Mouse (Mus musculus) bone marrow, adult 2 months (tissue): Measurements from ENCODE around the gene Ly6g6f. TPM values are rescaled to one million over a fixed set of nuclear protein-coding genes. Genes with fewer than 3 reads are reported as not detected.
A peak's percentile ranks its signal among the peaks of the same experiment; 100 is the strongest.
"Not testable (repeated sequence)": the region's sequence is repeated elsewhere in the genome, so short reads cannot be mapped to it uniquely, and the experiment has no call there.

Source experiments
- H3K27ac ChIP-seq: fragments of 200-500 bp; 2 replicates; pipeline ENCODE4 v1.5.1; 2012; ENCODE audit warnings: low read depth, mild to moderate bottlenecking, control low read depth, inconsistent platforms, low read length; ENCODE audit not compliant: control insufficient read depth, poor library complexity, insufficient read depth
- H3K4me1 ChIP-seq: fragments of 200-500 bp; 2 replicates; pipeline ENCODE4 v1.6.1; 2011; ENCODE audit warnings: low read length; ENCODE audit not compliant: control insufficient read depth, insufficient read depth
- H3K4me3 ChIP-seq: fragments of 200-500 bp; replicated peaks from 2 replicates; pipeline ENCODE3; 2011; ENCODE audit warnings: mild to moderate bottlenecking, low read depth, low read length, control low read depth; ENCODE audit not compliant: control insufficient read depth
- CTCF ChIP-seq: fragments of 200-500 bp; IDR thresholded peaks from 2 replicates; pipeline ENCODE4 v1.5.1; 2011; ENCODE audit warnings: low read length, control low read depth; ENCODE audit not compliant: control insufficient read depth, insufficient read depth
- POLR2A ChIP-seq: fragments of 200-500 bp; IDR thresholded peaks from 2 replicates; pipeline ENCODE4 v1.6.1; 2011; ENCODE audit warnings: low read depth, mild to moderate bottlenecking, control low read depth, low read length, borderline replicate concordance; ENCODE audit not compliant: control insufficient read depth
- WGBS: fragments of 180-500 bp; shearing (Covaris S2); methylation state at CpG from one replicate; pipeline ENCODE4 v1.1.7; 2018; 5-methylcytosine and 5-hydroxymethylcytosine counted together
- polyA plus RNA-seq: library from polyadenylated mRNA; stranded (reverse); fragments of >200 nt; gene quantifications from 2 replicates; pipeline ENCODE4 v1.2.4, GENCODE M21; 2011; ENCODE audit warnings: low replicate concordance; ENCODE audit not compliant: missing spikeins, insufficient read depth, insufficient read length

The Ly6g6f gene
- polyA plus RNA-seq, 1 experiment, result 53.1 TPM

DNA sequence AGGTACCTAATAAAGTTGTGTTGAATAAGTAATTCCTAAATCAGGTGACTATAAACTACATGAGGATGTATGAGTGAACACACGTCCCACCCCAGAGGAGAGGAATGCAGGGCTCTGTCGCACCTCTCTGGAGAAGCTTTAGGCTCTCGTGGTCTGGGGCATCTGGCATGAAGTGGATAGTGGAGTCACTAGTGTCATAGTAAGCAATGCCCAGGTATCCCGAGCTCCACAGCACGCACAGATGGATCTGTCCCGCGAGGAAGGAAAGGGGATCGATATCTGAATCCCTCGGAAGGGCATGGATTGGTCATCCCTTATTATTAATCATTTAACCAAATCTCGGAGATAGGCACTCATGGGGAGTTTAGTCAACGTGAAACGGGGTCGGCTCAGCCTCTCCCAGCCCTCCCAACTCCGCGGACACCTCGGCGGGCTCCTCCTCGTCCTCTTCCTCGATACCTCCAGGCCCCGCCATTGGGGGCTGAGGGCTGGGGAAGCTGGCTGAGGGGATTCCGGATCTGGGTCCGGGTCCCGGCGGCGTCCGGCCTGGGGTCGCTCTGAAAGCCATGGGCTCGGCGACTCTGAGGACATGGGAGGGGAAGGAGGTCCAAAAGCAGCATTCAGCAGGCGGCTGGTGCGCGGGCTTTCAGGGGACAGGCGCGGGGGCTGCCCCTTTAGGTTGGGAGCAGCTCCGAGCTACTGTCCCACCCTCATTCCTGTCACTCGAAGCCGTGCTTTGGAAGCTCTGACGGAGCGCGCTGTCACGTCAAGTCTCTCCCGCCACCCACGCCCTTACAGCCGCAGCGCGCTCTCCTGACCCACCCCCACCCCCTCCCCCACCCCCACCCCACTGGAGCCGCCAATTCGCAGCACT lies 39.4 kb downstream of the Ly6g6f start:
- Histone ChIP-seq H3K4me1 (peaks cover 3% of the 10 kb centered on the region; the same call in 1 of the 2 replicates), H3K27ac (peak overlapping the region; percentile 85), H3K4me3 (peak overlapping the region; percentile 65)
- no peak for TF ChIP-seq CTCF
- peak; percentile 65; the same call in 1 of the 2 replicates for TF ChIP-seq POLR2A
- 2% methylated on average over 48 of the region's 48 CpGs for WGBS

DNA sequence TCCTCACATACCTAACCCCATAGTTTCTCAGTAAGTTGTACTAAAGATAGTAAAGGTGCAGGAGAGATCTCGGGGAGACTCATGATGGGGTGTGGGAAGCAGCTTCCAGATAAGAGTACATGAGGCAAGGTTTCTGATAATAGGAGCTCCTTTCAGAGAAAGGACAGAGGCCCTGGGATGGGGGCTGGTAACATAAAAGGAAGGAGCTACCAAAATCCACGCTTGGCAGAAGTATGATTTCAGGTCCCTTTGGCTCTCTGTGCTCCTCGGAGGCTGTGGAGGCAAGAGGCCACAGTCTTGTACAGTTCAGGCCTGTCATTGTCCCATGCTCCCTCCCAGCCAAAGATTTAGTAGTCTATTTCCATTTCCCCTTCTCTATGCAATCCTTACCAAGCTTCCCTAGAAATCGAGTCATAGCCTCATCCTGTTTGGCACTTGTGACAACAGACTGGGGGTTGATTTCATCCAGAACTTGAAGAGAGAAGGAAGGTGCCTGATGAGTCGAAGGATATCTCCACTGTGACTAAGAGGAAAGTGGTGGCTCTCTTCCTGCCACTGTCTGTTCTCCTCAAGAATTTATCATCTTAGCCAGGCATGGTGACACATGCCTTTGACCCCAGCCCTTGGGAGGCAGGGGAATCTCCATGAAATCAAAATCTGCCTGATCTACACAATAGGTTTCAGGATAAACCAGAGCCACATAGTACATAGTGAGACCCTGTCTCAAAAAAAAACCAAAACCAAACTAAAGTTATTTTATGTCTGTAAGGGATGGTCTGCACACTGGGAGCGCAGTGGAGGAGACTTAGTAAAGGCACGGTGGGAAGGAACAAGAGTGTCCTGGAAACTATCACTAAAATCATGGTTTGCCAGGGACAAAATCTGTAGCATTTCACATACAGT lies 40.3 kb downstream of the Ly6g6f start:
- Histone ChIP-seq H3K4me1 (peaks cover 3% of the 10 kb centered on the region; the same call in 1 of the 2 replicates), H3K27ac (no peak overlapping the region), H3K4me3 (peak overlapping the region; percentile 65)
- TF ChIP-seq POLR2A (no peak), CTCF (no peak)
- 46% methylated on average over 7 of the region's 7 CpGs for whole genome bisulfite sequencing

DNA sequence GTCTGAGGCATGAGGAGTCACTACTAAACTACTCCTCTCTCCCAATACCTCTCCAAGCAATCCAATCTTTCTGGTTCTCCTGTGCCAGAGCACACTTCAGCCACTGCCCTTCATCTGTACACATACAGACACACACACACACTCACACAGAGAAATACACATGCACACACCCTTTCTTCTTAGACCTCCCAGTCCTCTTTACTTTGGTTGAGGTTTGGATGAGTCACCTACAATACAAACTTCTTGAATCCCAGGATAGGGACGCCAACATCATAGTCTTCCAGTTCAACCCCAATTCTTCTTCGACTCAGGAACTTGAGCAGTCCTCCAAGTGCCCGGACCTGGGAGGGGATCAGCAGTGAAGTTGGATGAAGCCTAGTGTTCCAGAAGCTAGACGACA lies 41.6 kb downstream of the Ly6g6f start:
- no peak overlapping the region for H3K27ac ChIP-seq
- WGBS, result 86% methylated on average over 4 of the region's 4 CpGs
- no peak for TF ChIP-seq POLR2A
- TF ChIP-seq CTCF, result no peak
- peaks cover 3% of the 10 kb centered on the region; the same call in 1 of the 2 replicates for H3K4me1 ChIP-seq
- H3K4me3 ChIP-seq, result no peak overlapping the region

DNA sequence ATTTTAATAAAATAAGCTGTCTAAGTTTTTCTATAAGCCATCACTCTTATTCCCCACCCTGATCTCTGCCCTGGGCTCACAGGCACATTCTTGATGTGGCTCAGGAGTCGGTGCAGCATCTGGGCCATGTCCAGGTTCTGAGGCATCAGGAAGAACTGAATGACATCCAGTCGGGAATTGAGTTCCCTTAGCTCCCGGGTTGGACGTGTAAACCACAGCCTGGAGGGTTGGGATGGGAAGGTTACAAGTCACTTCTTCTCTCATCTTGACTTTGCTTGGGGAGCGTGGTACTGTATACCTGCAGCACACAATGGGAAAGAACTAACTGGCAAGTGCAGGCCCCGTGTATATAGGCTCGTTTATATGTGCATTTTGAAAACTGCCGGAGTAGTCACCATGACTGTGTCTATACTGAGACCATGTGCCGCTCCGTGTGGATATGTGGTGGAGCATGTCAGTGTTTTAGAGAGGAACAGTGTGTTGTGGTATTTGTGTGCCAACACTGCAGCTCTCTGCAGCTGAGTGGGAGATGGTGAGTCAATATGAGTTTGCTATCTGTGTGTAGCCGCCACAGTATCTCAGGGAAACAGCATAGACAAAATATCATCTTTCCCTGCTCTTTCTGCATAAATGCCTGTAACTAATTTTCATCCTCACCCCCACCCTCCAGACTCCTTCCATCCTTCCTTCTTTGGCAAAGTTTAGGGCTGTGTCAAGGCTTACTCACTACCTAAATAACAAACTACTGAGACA lies 46.1 kb downstream of the Ly6g6f start:
- TF ChIP-seq CTCF (no peak), POLR2A (no peak)
- H3K4me1 ChIP-seq, result no peaks in the 10 kb centered on the region

DNA sequence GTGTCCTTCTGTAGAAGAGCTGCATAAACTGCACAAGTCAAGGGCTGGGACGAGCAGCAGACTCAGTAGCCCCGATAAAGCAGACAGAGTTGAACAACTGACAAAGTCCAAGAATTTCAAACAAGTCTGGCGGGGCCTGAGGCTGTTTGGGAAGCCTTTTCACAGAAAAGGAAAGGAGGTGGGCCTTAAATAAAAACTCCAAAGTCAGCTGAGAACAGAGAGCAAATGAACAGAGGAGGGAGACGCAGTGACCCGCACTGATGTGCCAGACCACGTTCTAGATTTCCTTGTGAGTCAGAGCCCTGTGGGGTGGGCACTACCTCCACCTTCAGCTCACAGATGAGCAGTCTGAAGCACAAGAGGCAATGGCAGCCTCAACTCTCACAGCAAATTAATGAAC lies 50.5 kb downstream of the Ly6g6f start:
- peaks cover 5% of the 10 kb centered on the region for H3K4me1 ChIP-seq
- WGBS, result 60% methylated on average over 6 of the region's 6 CpGs
- no peak overlapping the region for H3K4me3 ChIP-seq
- H3K27ac ChIP-seq, result no peak overlapping the region
- TF ChIP-seq POLR2A (no peak), CTCF (no peak)

More for the DNA sequence above, 46.1 kb downstream of the Ly6g6f start:
- 85% methylated on average over 11 of the region's 11 CpGs for WGBS
- Histone ChIP-seq H3K27ac (no peak overlapping the region; the same call in 1 of the 2 replicates), H3K4me3 (no peak overlapping the region)

DNA sequence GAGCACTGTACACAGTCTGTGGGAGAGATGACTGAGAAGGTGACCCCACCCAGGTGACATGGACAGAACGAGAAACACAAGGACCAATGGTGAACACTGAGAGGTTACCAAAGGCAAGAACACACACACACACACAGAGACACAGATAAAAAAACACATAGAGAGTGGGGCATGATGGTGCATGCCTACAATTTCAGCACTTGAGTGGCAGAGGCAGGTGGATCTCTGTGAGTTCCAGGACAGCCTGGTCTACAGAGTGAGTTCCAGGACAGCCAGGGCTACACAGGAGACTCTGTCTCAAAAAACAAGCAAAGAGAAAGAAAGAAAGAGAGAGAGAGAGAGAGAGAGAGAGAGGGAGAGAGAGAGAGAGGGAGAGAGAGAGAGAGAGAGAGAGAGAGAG lies 51.7 kb downstream of the Ly6g6f start:
- H3K27ac ChIP-seq, H3K4me1 ChIP-seq, H3K4me3 ChIP-seq: not testable (repeated sequence)
- 68% methylated on average over 1 of the region's 1 CpGs for WGBS

DNA sequence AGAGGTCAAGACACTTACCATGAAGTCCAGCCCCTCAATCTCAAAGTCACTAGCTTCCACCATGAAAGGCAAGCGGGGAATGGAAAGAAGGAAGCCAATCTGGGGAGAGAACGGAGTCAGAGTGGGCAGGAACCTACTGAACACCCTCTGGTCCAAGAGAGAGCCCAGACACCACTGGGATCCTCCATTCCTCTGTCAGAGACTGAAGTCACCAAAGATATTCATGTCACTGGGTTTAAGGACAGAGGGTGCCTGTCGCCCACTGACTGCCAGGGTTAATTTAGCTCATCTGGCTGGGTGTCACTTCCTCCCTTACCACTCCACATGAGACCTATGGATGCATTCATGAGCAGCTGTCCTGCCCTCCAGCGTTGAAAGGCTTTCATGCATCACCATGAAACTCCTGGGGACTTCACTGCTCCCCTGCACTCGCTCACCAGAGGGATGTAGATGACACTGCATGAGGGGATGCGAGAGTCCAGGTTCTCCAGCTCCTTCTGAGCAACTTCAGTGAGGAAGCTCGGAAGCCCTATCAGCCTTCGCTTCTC lies 53.0 kb downstream of the Ly6g6f start:
- TF ChIP-seq CTCF (peak; percentile 31; the same call in 1 of the 2 replicates), POLR2A (no peak)
- H3K4me3 ChIP-seq, result no peak overlapping the region
- peaks cover 7% of the 10 kb centered on the region for H3K4me1 ChIP-seq
- H3K27ac ChIP-seq, result no peak overlapping the region
- 66% methylated on average over 8 of the region's 8 CpGs for WGBS

DNA sequence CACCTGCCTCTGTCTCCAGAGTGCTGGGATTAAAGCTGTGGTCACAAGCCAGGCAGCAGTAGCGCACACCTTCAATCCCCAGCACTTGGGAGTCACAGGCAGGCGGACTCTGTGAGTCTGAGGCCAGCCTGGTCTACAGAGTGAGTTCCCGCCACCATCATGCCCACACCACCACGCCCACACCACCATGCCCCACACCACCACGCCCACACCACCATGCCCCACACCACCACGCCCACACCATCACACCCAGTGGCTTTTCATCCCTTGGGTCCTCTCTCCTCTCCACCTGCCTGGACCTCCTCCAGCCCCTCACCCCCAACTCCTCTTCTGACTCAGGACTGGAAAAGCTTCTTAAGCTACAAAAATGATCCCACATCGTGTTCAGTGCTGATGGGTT lies 53.5 kb downstream of the Ly6g6f start:
- peaks cover 7% of the 10 kb centered on the region for H3K4me1 ChIP-seq
- WGBS, result 75% methylated on average over 7 of the region's 7 CpGs

More for the DNA sequence above, 53.5 kb downstream of the Ly6g6f start:
- TF ChIP-seq CTCF (no peak), POLR2A (no peak)
- Histone ChIP-seq H3K4me3 (no peak overlapping the region), H3K27ac (no peak overlapping the region)
